In the genomic region with DNA sequence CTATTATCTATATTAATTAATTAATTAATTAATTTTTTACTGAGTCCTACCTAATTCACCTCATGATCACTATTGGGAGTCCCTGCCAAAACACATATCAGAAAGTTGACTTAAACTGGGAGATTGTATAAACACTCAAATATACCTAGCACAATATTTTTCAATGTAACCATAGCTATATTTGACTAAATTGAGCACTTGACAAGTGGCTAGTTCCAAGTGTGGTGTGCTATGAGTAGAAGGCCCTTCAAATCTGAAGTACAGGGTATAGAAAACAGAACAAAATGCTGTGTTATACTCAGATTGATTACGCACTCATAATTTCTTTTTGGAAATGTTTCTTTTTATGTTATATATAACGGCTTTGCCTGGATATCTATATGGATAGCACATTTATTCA, we compare ENCODE assay signal across 16 mouse cellular contexts.
"Had no signal": no experiment of that assay in that cellular context is flagged by ENCODE, and none has a peak within 500 bp of the region (broad histone marks: within the 10 kb centered on the region; RNA-seq: fewer than 3 reads in every experiment).

No protein-coding gene starts in this region.

- H3K9me3 ChIP-seq: neural tube, embryonic 13.5 days; neural tube, embryonic 15.5 days; stomach, embryonic 15.5 days had no signal

- H3K27ac ChIP-seq: neural tube, embryonic 13.5 days; neural tube, embryonic 15.5 days; stomach, embryonic 15.5 days; stomach, postnatal 0 days had no signal

- DNase-seq: retina, postnatal 1 day; right cerebral cortex, adult 18-20 months; right cerebral cortex, postnatal 14 days; right cerebral cortex, postnatal 25 days; right cerebral cortex, postnatal 4 days; spleen, adult 18-20 months; thymus, adult 18-20 months; thymus, adult 2 months; thymus, postnatal 14 days; thymus, postnatal 25 days; thymus, postnatal 36 days; thymus, postnatal 4 days had no signal

- H3K9ac ChIP-seq: neural tube, embryonic 13.5 days; neural tube, embryonic 15.5 days; stomach, embryonic 15.5 days had no signal

- H3K36me3 ChIP-seq: neural tube, embryonic 13.5 days; neural tube, embryonic 15.5 days; stomach, embryonic 15.5 days had no signal

- H3K27me3 ChIP-seq: neural tube, embryonic 13.5 days; neural tube, embryonic 15.5 days; stomach, embryonic 15.5 days had no signal

- H3K4me3 ChIP-seq: neural tube, embryonic 13.5 days; neural tube, embryonic 15.5 days; stomach, embryonic 15.5 days had no signal

- H3K4me2 ChIP-seq: neural tube, embryonic 13.5 days; neural tube, embryonic 15.5 days; stomach, embryonic 15.5 days had no signal

- H3K4me1 ChIP-seq: neural tube, embryonic 13.5 days; neural tube, embryonic 15.5 days; stomach, embryonic 15.5 days had no signal
